Mouse (Mus musculus): Measurements from ENCODE around the gene Cldn2. TPM values are rescaled to one million over a fixed set of nuclear protein-coding genes. Genes with fewer than 3 reads are reported as not detected.
A peak's percentile ranks its signal among the peaks of the same experiment; 100 is the strongest.

Gene Cldn2
- polyA plus RNA-seq, 1 experiment from 2014 or later = 0.56 TPM

DNA sequence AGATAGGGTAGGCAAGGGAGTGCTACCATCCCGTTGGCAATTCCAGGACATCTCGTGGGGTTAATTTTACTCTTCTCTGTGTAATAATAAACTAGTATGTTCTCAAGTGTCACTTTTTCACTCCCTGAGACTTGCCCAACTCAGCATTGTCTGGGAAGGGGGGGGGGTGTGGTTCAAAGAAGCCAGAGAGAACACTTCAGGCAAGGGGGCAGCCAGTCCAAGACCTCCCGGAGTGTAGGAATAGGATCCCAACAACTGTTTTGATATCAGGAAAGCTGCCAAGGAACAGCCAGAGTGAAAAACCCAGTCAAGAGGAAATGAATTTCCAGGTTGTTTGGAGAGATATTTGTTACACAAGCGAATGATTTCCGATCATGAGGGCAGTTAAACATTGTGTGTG is 14.6 kb downstream of the Cldn2 start:
- Histone ChIP-seq H3K27me3 (replicated peaks; ENCODE audit: control insufficient read depth, insufficient read depth, low read length) (no peaks in the 10 kb centered on the region), H3K4me1 (ENCODE audit: control insufficient read depth, insufficient read depth, low read length) (no peaks in the 10 kb centered on the region), H3K27ac (ENCODE audit: low read depth, low read length) (no peak overlapping the region), H3K9ac (ENCODE audit: low read length) (no peak overlapping the region), H3K4me2 (ENCODE audit: low read length) (no peak overlapping the region), H3K36me3 (ENCODE audit: control insufficient read depth, insufficient read depth, low read length) (no peaks in the 10 kb centered on the region), H3K9me3 (replicated peaks; ENCODE audit: control insufficient read depth, low read length) (no peaks in the 10 kb centered on the region), H3K4me3 (ENCODE audit: low read depth, low read length) (no peak overlapping the region)
- DNase-seq (ENCODE audit: low spot score) (no peak), ATAC-seq (no peak)
- 87% methylated on average over 5 of the region's 5 CpGs for WGBS

DNA sequence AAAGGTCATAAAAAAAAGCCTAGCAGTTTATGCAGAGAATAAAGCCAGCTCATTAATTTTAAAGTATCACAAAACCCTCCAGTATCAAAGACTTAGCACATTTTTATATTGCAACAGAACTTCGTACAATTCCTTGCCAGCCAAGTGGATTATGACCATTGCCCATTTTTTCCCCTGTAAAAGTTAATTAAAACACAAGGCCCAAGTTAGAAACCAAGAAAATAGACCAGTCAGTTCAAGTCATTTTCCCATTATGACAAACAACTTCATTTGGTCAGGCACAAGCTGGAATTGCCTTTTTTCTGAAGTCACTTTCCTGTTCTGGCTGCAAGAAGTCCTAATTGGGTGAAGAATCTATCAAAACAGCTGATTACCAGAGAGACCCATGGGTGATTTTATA is 24.8 kb downstream of the Cldn2 start:
- Histone ChIP-seq H3K27me3 (replicated peaks; ENCODE audit: control insufficient read depth, insufficient read depth, low read length) (no peaks in the 10 kb centered on the region), H3K27ac (ENCODE audit: low read depth, low read length) (no peak overlapping the region), H3K4me2 (ENCODE audit: low read length) (no peak overlapping the region), H3K4me1 (ENCODE audit: control insufficient read depth, insufficient read depth, low read length) (no peaks in the 10 kb centered on the region), H3K9me3 (replicated peaks; ENCODE audit: control insufficient read depth, low read length) (no peaks in the 10 kb centered on the region), H3K36me3 (ENCODE audit: control insufficient read depth, insufficient read depth, low read length) (no peaks in the 10 kb centered on the region), H3K9ac (ENCODE audit: low read length) (no peak overlapping the region), H3K4me3 (ENCODE audit: low read depth, low read length) (no peak overlapping the region)
- ATAC-seq (no peak), DNase-seq (ENCODE audit: low spot score) (no peak)
- 62% methylated on average over 1 of the region's 1 CpGs for WGBS

DNA sequence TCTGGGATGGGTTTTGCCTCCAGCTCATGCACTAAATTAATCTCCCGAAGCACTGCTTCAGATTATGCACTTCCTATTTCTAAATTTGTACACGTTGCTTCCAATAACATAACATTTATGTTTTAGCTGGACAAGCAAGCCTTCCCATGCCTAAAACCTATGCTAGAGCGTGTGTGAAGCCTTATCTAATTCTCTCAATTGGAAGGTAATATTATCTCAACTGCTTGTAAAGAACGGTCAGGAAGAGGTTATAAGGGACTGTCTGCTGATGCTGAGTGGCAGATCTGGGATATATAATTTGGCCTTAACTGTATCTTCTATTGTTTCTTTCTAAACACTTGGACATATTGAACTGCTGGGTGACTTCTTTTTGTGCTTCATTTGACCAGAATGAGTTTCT is 26.3 kb downstream of the Cldn2 start:
- Histone ChIP-seq H3K27ac (ENCODE audit: low read depth, low read length) (no peak overlapping the region), H3K27me3 (replicated peaks; ENCODE audit: control insufficient read depth, insufficient read depth, low read length) (no peaks in the 10 kb centered on the region), H3K9ac (ENCODE audit: low read length) (no peak overlapping the region), H3K4me2 (ENCODE audit: low read length) (no peak overlapping the region), H3K4me1 (ENCODE audit: control insufficient read depth, insufficient read depth, low read length) (no peaks in the 10 kb centered on the region), H3K9me3 (replicated peaks; ENCODE audit: control insufficient read depth, low read length) (no peaks in the 10 kb centered on the region), H3K4me3 (ENCODE audit: low read depth, low read length) (no peak overlapping the region), H3K36me3 (ENCODE audit: control insufficient read depth, insufficient read depth, low read length) (no peaks in the 10 kb centered on the region)
- ATAC-seq (no peak), DNase-seq (ENCODE audit: low spot score) (no peak)
- WGBS = 92% methylated on average over 4 of the region's 4 CpGs

DNA sequence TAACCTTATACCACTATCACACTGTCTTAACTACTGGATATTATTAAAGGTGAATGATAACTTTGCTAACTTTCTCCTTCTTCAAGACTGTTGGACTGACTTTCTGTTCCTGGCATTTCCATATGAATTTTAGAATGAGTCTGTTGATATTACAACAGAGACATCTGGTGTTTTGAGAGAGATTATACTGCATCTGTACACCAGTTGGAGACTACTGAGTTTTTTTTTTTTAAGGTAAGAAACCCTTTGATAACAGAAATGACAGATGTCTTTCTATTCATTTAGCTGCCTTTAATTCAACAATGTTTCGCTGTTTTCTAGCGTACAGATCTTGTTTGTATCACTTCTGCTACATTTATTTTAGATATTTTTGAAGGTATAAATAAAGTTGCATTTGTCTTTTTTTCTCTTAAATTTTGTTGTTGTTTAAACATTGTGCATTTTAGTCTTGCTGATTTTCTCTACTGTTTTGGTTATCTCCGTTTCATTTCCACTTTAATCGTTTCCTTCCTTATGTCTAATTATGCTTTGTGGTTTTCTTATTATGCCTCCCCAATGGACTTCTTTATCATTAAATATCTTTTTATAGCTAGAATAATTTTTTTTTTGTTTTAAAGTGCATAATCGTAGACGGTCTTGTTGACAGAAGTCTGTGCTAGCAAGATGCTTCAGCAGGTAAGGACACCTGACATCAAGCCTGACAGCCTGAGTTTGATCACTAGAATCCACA is 27.9 kb downstream of the Cldn2 start:
- Histone ChIP-seq H3K27ac (ENCODE audit: low read depth, low read length) (no peak overlapping the region), H3K4me1 (ENCODE audit: control insufficient read depth, insufficient read depth, low read length) (no peaks in the 10 kb centered on the region), H3K27me3 (replicated peaks; ENCODE audit: control insufficient read depth, insufficient read depth, low read length) (no peaks in the 10 kb centered on the region), H3K4me2 (ENCODE audit: low read length) (no peak overlapping the region), H3K9me3 (replicated peaks; ENCODE audit: control insufficient read depth, low read length) (no peaks in the 10 kb centered on the region), H3K4me3 (ENCODE audit: low read depth, low read length) (no peak overlapping the region), H3K9ac (ENCODE audit: low read length) (no peak overlapping the region), H3K36me3 (ENCODE audit: control insufficient read depth, insufficient read depth, low read length) (no peaks in the 10 kb centered on the region)
- 91% methylated on average over 6 of the region's 6 CpGs for WGBS
- no peak for DNase-seq (ENCODE audit: low spot score)
- no peak for ATAC-seq

DNA sequence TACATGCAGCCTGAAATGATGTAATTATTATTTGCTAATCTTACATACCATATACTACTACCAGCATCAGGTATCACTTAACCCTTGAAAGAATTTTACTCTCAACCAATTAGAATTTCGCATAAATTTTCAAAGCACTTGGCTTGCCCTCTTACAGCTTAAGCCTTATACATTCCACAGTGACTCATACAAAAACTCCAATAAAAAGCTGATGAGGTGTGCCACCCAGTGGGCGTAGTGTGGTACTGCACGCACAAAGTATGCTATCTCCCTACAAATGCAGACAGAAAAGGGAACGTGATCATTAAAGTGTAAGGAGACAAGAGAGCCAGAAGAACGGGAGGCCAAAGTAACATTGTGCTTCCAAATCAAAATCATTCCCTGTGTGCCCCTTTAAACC is 31.8 kb downstream of the Cldn2 start:
- Histone ChIP-seq H3K4me3 (ENCODE audit: low read depth, low read length) (no peak overlapping the region), H3K9ac (ENCODE audit: low read length) (no peak overlapping the region), H3K4me1 (ENCODE audit: control insufficient read depth, insufficient read depth, low read length) (no peaks in the 10 kb centered on the region), H3K27ac (ENCODE audit: low read depth, low read length) (no peak overlapping the region), H3K9me3 (replicated peaks; ENCODE audit: control insufficient read depth, low read length) (no peaks in the 10 kb centered on the region), H3K27me3 (replicated peaks; ENCODE audit: control insufficient read depth, insufficient read depth, low read length) (no peaks in the 10 kb centered on the region), H3K36me3 (ENCODE audit: control insufficient read depth, insufficient read depth, low read length) (no peaks in the 10 kb centered on the region), H3K4me2 (ENCODE audit: low read length) (no peak overlapping the region)
- WGBS = 25% methylated on average over 5 of the region's 5 CpGs
- no peak for ATAC-seq
- peak; percentile 59 for DNase-seq (ENCODE audit: low spot score)

DNA sequence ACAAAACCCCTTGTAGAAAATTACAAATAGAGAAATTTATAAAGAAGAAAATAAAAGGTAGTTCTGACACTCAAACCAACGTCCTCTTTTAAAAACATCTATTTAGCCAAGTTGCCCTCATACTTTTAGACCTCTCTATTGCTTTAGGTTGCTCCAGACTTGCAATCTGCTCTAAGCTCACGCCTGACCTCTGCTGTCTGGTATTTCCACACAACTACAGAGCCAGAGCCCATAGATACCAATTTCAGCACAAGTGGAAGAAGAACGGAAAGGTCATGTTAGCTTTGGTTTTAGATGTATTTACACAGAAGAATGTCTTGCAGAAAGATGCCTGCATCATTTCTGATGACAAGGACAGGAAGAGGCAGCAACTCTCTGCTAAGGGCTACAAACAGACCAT is 38.4 kb downstream of the Cldn2 start:
- H3K27me3 ChIP-seq (replicated peaks; ENCODE audit: control insufficient read depth, insufficient read depth, low read length) = no peaks in the 10 kb centered on the region
- no peaks in the 10 kb centered on the region for H3K9me3 ChIP-seq (replicated peaks; ENCODE audit: control insufficient read depth, low read length)
- no peak overlapping the region for H3K4me2 ChIP-seq (ENCODE audit: low read length)
- no peak overlapping the region for H3K4me3 ChIP-seq (ENCODE audit: low read depth, low read length)
- DNase-seq (ENCODE audit: low spot score) = peak; percentile 1
- 47% methylated on average over 3 of the region's 3 CpGs for WGBS
- H3K4me1 ChIP-seq (ENCODE audit: control insufficient read depth, insufficient read depth, low read length) = no peaks in the 10 kb centered on the region
- H3K36me3 ChIP-seq (ENCODE audit: control insufficient read depth, insufficient read depth, low read length) = no peaks in the 10 kb centered on the region
- no peak for ATAC-seq
- no peak overlapping the region for H3K9ac ChIP-seq (ENCODE audit: low read length)
- H3K27ac ChIP-seq (ENCODE audit: low read depth, low read length) = no peak overlapping the region

DNA sequence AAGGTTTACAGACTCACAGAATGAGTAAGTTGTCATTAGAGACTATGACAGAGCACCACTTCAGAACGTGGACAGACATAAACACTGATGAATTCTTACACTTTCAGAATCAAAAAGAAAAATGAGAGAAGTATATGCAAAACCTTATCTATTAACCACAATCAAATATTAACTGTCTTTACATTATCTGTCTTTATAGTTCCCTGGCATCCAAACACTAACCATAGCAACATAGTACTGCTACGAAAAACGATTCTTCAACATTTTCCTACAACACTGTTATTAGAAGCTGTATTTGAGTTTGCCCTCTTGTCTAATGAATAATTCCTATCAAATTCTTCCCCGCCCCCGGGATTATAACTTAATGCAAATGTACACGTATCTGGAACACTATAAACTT is 40.5 kb downstream of the Cldn2 start:
- H3K4me3 ChIP-seq (ENCODE audit: low read depth, low read length) = no peak overlapping the region
- WGBS = 77% methylated on average over 6 of the region's 6 CpGs
- no peak overlapping the region for H3K27ac ChIP-seq (ENCODE audit: low read depth, low read length)
- H3K4me1 ChIP-seq (ENCODE audit: control insufficient read depth, insufficient read depth, low read length) = no peaks in the 10 kb centered on the region
- H3K9ac ChIP-seq (ENCODE audit: low read length) = no peak overlapping the region
- ATAC-seq (no peak), DNase-seq (ENCODE audit: low spot score) (no peak)
- no peak overlapping the region for H3K4me2 ChIP-seq (ENCODE audit: low read length)
- H3K36me3 ChIP-seq (ENCODE audit: control insufficient read depth, insufficient read depth, low read length) = no peaks in the 10 kb centered on the region
- no peaks in the 10 kb centered on the region for H3K9me3 ChIP-seq (replicated peaks; ENCODE audit: control insufficient read depth, low read length)
- H3K27me3 ChIP-seq (replicated peaks; ENCODE audit: control insufficient read depth, insufficient read depth, low read length) = no peaks in the 10 kb centered on the region

DNA sequence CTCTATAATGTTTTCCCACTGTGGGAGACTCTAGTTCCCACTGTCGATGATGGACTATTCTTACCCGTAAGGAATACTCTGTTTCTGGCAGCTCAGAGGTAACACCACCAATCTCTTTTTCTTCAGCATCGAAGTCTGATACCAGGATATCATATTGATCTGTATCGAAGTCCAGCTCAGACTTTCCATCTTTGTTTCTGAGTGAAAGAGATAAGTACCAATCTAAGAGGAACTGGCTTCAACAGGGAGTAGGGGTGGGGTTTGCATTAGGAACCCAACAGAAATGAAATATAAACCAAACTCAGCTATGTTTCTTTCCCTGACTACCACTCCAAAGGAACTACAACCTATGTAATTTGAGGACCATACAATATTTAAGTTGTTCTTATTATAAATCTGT is 54.2 kb downstream of the Cldn2 start:
- Histone ChIP-seq H3K4me3 (ENCODE audit: low read depth, low read length) (no peak overlapping the region), H3K4me2 (ENCODE audit: low read length) (no peak overlapping the region), H3K9me3 (replicated peaks; ENCODE audit: control insufficient read depth, low read length) (no peaks in the 10 kb centered on the region), H3K9ac (ENCODE audit: low read length) (no peak overlapping the region), H3K36me3 (ENCODE audit: control insufficient read depth, insufficient read depth, low read length) (no peaks in the 10 kb centered on the region), H3K4me1 (ENCODE audit: control insufficient read depth, insufficient read depth, low read length) (no peaks in the 10 kb centered on the region), H3K27me3 (replicated peaks; ENCODE audit: control insufficient read depth, insufficient read depth, low read length) (no peaks in the 10 kb centered on the region), H3K27ac (ENCODE audit: low read depth, low read length) (no peak overlapping the region)
- ATAC-seq (no peak), DNase-seq (ENCODE audit: low spot score) (no peak)
- WGBS = 91% methylated on average over 4 of the region's 4 CpGs

DNA sequence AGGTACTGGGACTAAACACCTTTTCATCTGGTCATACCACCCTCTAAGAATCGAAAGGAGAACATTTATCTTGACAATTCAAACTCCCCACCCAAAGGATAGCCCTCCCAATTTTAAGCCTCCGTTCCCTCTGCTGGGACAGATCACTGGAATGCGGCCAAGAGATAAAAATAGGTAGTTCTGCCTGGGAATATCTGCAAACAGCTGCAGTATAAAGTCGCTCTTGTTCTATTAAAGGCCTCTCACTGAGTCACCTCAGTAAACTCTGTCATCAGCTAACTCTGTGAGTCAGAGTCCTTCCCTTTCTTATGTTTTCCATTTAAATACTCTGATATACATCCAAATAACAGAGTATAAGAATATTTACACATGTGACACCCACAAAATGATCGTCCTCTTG is 58.8 kb downstream of the Cldn2 start:
- no peak overlapping the region for H3K4me3 ChIP-seq (ENCODE audit: low read depth, low read length)
- DNase-seq (ENCODE audit: low spot score) (no peak), ATAC-seq (no peak)
- H3K27ac ChIP-seq (ENCODE audit: low read depth, low read length) = no peak overlapping the region
- no peak overlapping the region for H3K9ac ChIP-seq (ENCODE audit: low read length)
- H3K4me2 ChIP-seq (ENCODE audit: low read length) = no peak overlapping the region
- H3K27me3 ChIP-seq (replicated peaks; ENCODE audit: control insufficient read depth, insufficient read depth, low read length) = no peaks in the 10 kb centered on the region
- 79% methylated on average over 5 of the region's 5 CpGs for WGBS
- H3K9me3 ChIP-seq (replicated peaks; ENCODE audit: control insufficient read depth, low read length) = no peaks in the 10 kb centered on the region
- no peaks in the 10 kb centered on the region for H3K4me1 ChIP-seq (ENCODE audit: control insufficient read depth, insufficient read depth, low read length)
- no peaks in the 10 kb centered on the region for H3K36me3 ChIP-seq (ENCODE audit: control insufficient read depth, insufficient read depth, low read length)

Measured in forebrain, embryonic 14.5 days (tissue).